Mouse (Mus musculus) embryonic facial prominence, embryonic 15.5 days (tissue): ENCODE measurements at regions not wholly inside any gene's neighbourhood (a gene's known extent, or its start where the extent isn't known, plus 50 kb on each side); places are given as distances from the start of the nearest gene placed in this dataset.

ENCODE experiments used
- ATAC-seq: fragments of 200-750 bp; cut with Nextera tagmentation; 2 replicates; pipeline ENCODE4 v1.8.0; 2017; ENCODE audit warnings: low read depth, moderate TSS enrichment; ENCODE audit not compliant: insufficient number of reproducible peaks, low FRiP score, low TSS enrichment
- H3K27ac ChIP-seq: fragments of 300-500 bp; sonication (generic); replicated peaks from 2 replicates; pipeline ENCODE4 v1.5.1; 2015; ENCODE audit warnings: mild to moderate bottlenecking, inconsistent platforms
- H3K27me3 ChIP-seq: fragments of 300-500 bp; sonication (generic); 2 replicates; pipeline ENCODE4 v1.6.1; 2015; ENCODE audit warnings: inconsistent platforms
- H3K36me3 ChIP-seq: fragments of 300-500 bp; sonication (generic); 2 replicates; pipeline ENCODE4 v1.6.1; 2015; ENCODE audit warnings: mild to moderate bottlenecking, inconsistent platforms
- H3K4me1 ChIP-seq: fragments of 300-500 bp; sonication (generic); 2 replicates; pipeline ENCODE4 v1.6.1; 2015; ENCODE audit warnings: inconsistent platforms
- H3K4me2 ChIP-seq: fragments of 300-500 bp; sonication (generic); replicated peaks from 2 replicates; pipeline ENCODE4 v1.6.1; 2015; ENCODE audit warnings: mild to moderate bottlenecking, inconsistent platforms
- H3K4me3 ChIP-seq: fragments of 300-500 bp; sonication (generic); replicated peaks from 2 replicates; pipeline ENCODE4 v1.5.1; 2015; ENCODE audit warnings: mild to moderate bottlenecking, inconsistent platforms
- H3K9ac ChIP-seq: fragments of 300-500 bp; sonication (generic); 2 replicates; pipeline ENCODE4 v1.6.1; 2015; ENCODE audit warnings: inconsistent platforms
- H3K9me3 ChIP-seq: fragments of 300-500 bp; sonication (generic); replicated peaks from 2 replicates; pipeline ENCODE4 v1.6.1; 2016; ENCODE audit warnings: inconsistent platforms
- WGBS: fragments of 180-500 bp; shearing (Covaris S2); methylation state at CpG from one replicate; pipeline ENCODE4 v1.1.7; 2015; 5-methylcytosine and 5-hydroxymethylcytosine counted together

GRCm38 (mm10) chr12:25958584-25958983 is 456.5 kb downstream of the Rnf144a start:
- no peak for ATAC-seq
- 80% methylated on average over 4 of the region's 4 CpGs for WGBS

GRCm38 (mm10) chr12:25957547-25957946 is 457.5 kb downstream of the Rnf144a start:
- Histone ChIP-seq H3K9ac (no peak overlapping the region), H3K36me3 (no peaks in the 10 kb centered on the region), H3K27ac (no peak overlapping the region), H3K4me2 (no peak overlapping the region), H3K27me3 (no peaks in the 10 kb centered on the region), H3K9me3 (no peaks in the 10 kb centered on the region), H3K4me1 (no peaks in the 10 kb centered on the region), H3K4me3 (no peak overlapping the region)
- WGBS, result 94% methylated on average over 1 of the region's 1 CpGs
- no peak for ATAC-seq

More at GRCm38 (mm10) chr12:25958584-25958983, 456.5 kb downstream of the Rnf144a start:
- Histone ChIP-seq H3K9ac (no peak overlapping the region), H3K36me3 (no peaks in the 10 kb centered on the region), H3K4me1 (no peaks in the 10 kb centered on the region), H3K27ac (no peak overlapping the region), H3K4me3 (no peak overlapping the region), H3K27me3 (no peaks in the 10 kb centered on the region), H3K9me3 (no peaks in the 10 kb centered on the region), H3K4me2 (no peak overlapping the region)

- no peak for ATAC-seq
- Histone ChIP-seq H3K4me3 (no peak overlapping the region), H3K36me3 (no peaks in the 10 kb centered on the region), H3K4me2 (no peak overlapping the region), H3K9me3 (no peaks in the 10 kb centered on the region), H3K27ac (no peak overlapping the region), H3K27me3 (no peaks in the 10 kb centered on the region), H3K4me1 (no peaks in the 10 kb centered on the region), H3K9ac (no peak overlapping the region)
- WGBS, result 64% methylated on average over 7 of the region's 7 CpGs
Observed at GRCm38 (mm10) chr12:25947107-25947506, 467.9 kb downstream of the Rnf144a start.

- ATAC-seq, result no peak
- WGBS, result 72% methylated on average over 3 of the region's 3 CpGs
- H3K4me2 ChIP-seq, result no peak overlapping the region
Observed at GRCm38 (mm10) chr12:25946121-25946520, 468.9 kb downstream of the Rnf144a start.

GRCm38 (mm10) chr12:25938856-25939255 is 476.2 kb downstream of the Rnf144a start:
- Histone ChIP-seq H3K27me3 (no peaks in the 10 kb centered on the region), H3K4me2 (no peak overlapping the region), H3K4me3 (no peak overlapping the region), H3K4me1 (no peaks in the 10 kb centered on the region), H3K36me3 (no peaks in the 10 kb centered on the region), H3K9me3 (no peaks in the 10 kb centered on the region), H3K9ac (no peak overlapping the region), H3K27ac (no peak overlapping the region)
- 79% methylated on average over 6 of the region's 6 CpGs for WGBS
- no peak for ATAC-seq

More at GRCm38 (mm10) chr12:25946121-25946520, 468.9 kb downstream of the Rnf144a start:
- Histone ChIP-seq H3K4me3 (no peak overlapping the region), H3K9ac (no peak overlapping the region), H3K27me3 (no peaks in the 10 kb centered on the region), H3K27ac (no peak overlapping the region), H3K4me1 (no peaks in the 10 kb centered on the region), H3K9me3 (no peaks in the 10 kb centered on the region), H3K36me3 (no peaks in the 10 kb centered on the region)

- H3K9ac ChIP-seq, result no peak overlapping the region
- ATAC-seq, result no peak
- no peak overlapping the region for H3K27ac ChIP-seq
- H3K4me2 ChIP-seq, result no peak overlapping the region
- H3K4me3 ChIP-seq, result no peak overlapping the region
- H3K4me1 ChIP-seq, result no peaks in the 10 kb centered on the region
- H3K9me3 ChIP-seq, result no peaks in the 10 kb centered on the region
- no peaks in the 10 kb centered on the region for H3K27me3 ChIP-seq
- 85% methylated on average over 5 of the region's 5 CpGs for WGBS
- H3K36me3 ChIP-seq, result no peaks in the 10 kb centered on the region
Observed at GRCm38 (mm10) chr12:25934946-25935345, 480.1 kb downstream of the Rnf144a start.

- 92% methylated on average over 3 of the region's 3 CpGs for WGBS
Observed at GRCm38 (mm10) chr12:25934526-25934925, 480.5 kb downstream of the Rnf144a start.

GRCm38 (mm10) chr12:25926367-25926766 is 488.7 kb downstream of the Rnf144a start:
- H3K36me3 ChIP-seq, result no peaks in the 10 kb centered on the region
- no peak overlapping the region for H3K4me2 ChIP-seq
- WGBS, result 44% methylated on average over 5 of the region's 5 CpGs
- H3K4me3 ChIP-seq, result no peak overlapping the region
- ATAC-seq, result no peak
- H3K9ac ChIP-seq, result no peak overlapping the region
- no peaks in the 10 kb centered on the region for H3K9me3 ChIP-seq
- H3K4me1 ChIP-seq, result 0 out of 2 replicates have a peak, but pooled peaks cover 2% of the 10 kb centered on the region
- no peaks in the 10 kb centered on the region for H3K27me3 ChIP-seq
- no peak overlapping the region for H3K27ac ChIP-seq

More at GRCm38 (mm10) chr12:25934526-25934925, 480.5 kb downstream of the Rnf144a start:
- Histone ChIP-seq H3K27me3 (no peaks in the 10 kb centered on the region), H3K4me3 (no peak overlapping the region), H3K4me2 (no peak overlapping the region), H3K27ac (no peak overlapping the region), H3K36me3 (no peaks in the 10 kb centered on the region), H3K9ac (no peak overlapping the region), H3K9me3 (no peaks in the 10 kb centered on the region), H3K4me1 (no peaks in the 10 kb centered on the region)
- no peak for ATAC-seq

- H3K9ac ChIP-seq, result no peak overlapping the region
- no peaks in the 10 kb centered on the region for H3K27me3 ChIP-seq
- ATAC-seq, result no peak
- no peak overlapping the region for H3K4me2 ChIP-seq
- H3K27ac ChIP-seq, result no peak overlapping the region
- WGBS, result 61% methylated on average over 9 of the region's 9 CpGs
- no peaks in the 10 kb centered on the region for H3K36me3 ChIP-seq
- 0 out of 2 replicates have a peak, but pooled peaks cover 2% of the 10 kb centered on the region for H3K4me1 ChIP-seq
- H3K4me3 ChIP-seq, result no peak overlapping the region
- no peaks in the 10 kb centered on the region for H3K9me3 ChIP-seq
Observed at GRCm38 (mm10) chr12:25924526-25924925, 490.5 kb downstream of the Rnf144a start.

GRCm38 (mm10) chr12:25923772-25924171 is 491.3 kb downstream of the Rnf144a start:
- Histone ChIP-seq H3K4me2 (no peak overlapping the region), H3K27me3 (no peaks in the 10 kb centered on the region), H3K4me3 (no peak overlapping the region), H3K9ac (no peak overlapping the region), H3K27ac (no peak overlapping the region), H3K4me1 (0 out of 2 replicates have a peak, but pooled peaks cover 2% of the 10 kb centered on the region), H3K9me3 (no peaks in the 10 kb centered on the region), H3K36me3 (no peaks in the 10 kb centered on the region)
- ATAC-seq, result no peak
- WGBS, result 89% methylated on average over 1 of the region's 1 CpGs

- H3K4me1 ChIP-seq, result no peaks in the 10 kb centered on the region
- no peaks in the 10 kb centered on the region for H3K36me3 ChIP-seq
- H3K27me3 ChIP-seq, result no peaks in the 10 kb centered on the region
- no peak overlapping the region for H3K4me2 ChIP-seq
- H3K9me3 ChIP-seq, result no peaks in the 10 kb centered on the region; the same call in 1 of the 2 replicates
- no peak overlapping the region for H3K9ac ChIP-seq
- no peak for ATAC-seq
- H3K27ac ChIP-seq, result no peak overlapping the region
- WGBS, result 82% methylated on average over 1 of the region's 1 CpGs
- no peak overlapping the region for H3K4me3 ChIP-seq
Observed at GRCm38 (mm10) chr12:25905614-25906013, 509.4 kb downstream of the Rnf144a start.

GRCm38 (mm10) chr12:25896543-25896942 is 518.5 kb downstream of the Rnf144a start:
- no peaks in the 10 kb centered on the region for H3K27me3 ChIP-seq
- no peak for ATAC-seq

More at GRCm38 (mm10) chr12:25896543-25896942, 518.5 kb downstream of the Rnf144a start:
- 59% methylated on average over 3 of the region's 3 CpGs for WGBS
- Histone ChIP-seq H3K9me3 (no peaks in the 10 kb centered on the region), H3K36me3 (no peaks in the 10 kb centered on the region), H3K4me1 (no peaks in the 10 kb centered on the region), H3K27ac (no peak overlapping the region), H3K9ac (no peak overlapping the region), H3K4me3 (no peak overlapping the region), H3K4me2 (no peak overlapping the region)
